Mouse (Mus musculus) lung, postnatal 0 days (tissue): ENCODE results near the gene Olfr1328.
"Not testable (repeated sequence)": the region's sequence is repeated elsewhere in the genome, so short reads cannot be mapped to it uniquely, and the experiment has no call there.

Experiments
- CTCF ChIP-seq: IDR thresholded peaks from 2 replicates; pipeline ENCODE4 v1.5.1; 2016; ENCODE audit warnings: antibody characterized with exemption, mild to moderate bottlenecking
- EP300 ChIP-seq: IDR thresholded peaks from 2 replicates; pipeline ENCODE4 v1.6.1; 2016; ENCODE audit warnings: antibody characterized with exemption, mild to moderate bottlenecking, control low read depth

DNA sequence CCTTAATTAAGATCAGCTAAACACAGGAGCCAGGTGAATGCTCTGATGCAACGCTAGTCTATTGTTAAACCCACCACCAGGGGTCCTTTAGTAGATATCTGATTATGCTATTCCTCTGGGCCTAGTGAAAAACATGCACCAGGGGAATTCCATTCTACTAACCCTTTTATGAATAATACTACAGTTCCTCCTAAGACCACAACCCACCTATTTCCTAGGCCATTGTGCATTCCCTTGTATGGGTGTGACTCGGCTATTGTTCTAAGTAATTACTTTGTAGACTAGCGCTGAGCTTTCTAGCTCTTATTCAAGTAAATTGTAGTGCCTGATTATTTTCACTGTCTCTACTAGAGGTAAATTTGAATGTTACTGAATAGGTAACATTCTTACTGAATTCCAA, 7.1 kb downstream of the Olfr1328 start:
- not testable (repeated sequence) for TF ChIP-seq EP300, CTCF
